Mouse (Mus musculus) liver, adult 2 months (tissue): Measurements from ENCODE around the gene Pald1.

ENCODE experiments used
- CTCF ChIP-seq: fragments of 200-500 bp; IDR thresholded peaks from 2 replicates; pipeline ENCODE4 v1.5.1; 2011; ENCODE audit warnings: low read depth, low read length, control low read depth
- POLR2A ChIP-seq: fragments of 200-500 bp; IDR thresholded peaks from 2 replicates; pipeline ENCODE4 v1.6.1; 2011; ENCODE audit warnings: low read length, control low read depth; ENCODE audit not compliant: insufficient read depth; ENCODE audit errors: extremely low read depth

DNA sequence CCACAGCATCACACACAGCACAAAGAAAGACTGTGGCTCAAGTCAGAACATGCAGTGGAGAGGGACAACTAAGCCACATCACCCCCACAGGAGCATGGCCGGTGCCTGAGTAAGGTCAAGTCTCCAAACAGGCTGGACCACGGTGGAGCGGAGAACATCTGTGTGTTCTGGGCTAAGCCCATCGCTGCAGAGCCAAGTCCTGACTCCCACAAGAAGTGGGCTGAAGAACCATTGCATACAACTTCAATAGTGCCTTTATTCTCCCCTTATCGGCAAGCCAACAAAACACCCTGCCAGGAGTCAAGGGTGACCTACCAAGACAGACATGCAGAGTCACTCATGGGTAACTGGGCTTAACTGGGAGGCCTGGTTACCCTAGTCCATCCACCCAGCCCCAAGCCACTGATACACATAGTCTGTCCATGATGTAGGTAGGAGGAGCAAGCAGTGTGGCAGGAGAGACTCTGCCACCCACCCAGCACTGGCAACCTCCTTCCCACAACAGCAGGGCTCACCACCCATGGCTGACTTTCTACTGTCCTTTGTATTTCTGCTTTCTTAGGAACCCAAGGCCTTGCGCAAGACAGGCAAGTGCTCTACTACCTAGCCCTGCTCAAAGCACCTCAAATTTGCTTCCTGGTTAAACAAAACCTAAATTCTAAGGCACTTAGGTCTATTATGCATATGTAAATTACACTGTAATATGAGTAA lies 8.4 kb downstream of the Pald1 start:
- TF ChIP-seq CTCF = no peak
- no peak for TF ChIP-seq POLR2A
